Mouse (Mus musculus): Measurements from ENCODE around the gene Asb3.
"Not testable (repeated sequence)": the region's sequence is repeated elsewhere in the genome, so short reads cannot be mapped to it uniquely, and the experiment has no call there.

The Asb3 gene

GRCm38 (mm10) chr11:31001169-31001908, 116.1 kb downstream of the Asb3 start:
- no peak for DNase-seq

GRCm38 (mm10) chr11:31009668-31010067, 124.5 kb downstream of the Asb3 start:
- DNase-seq = not testable (repeated sequence)

GRCm38 (mm10) chr11:31017466-31017865, 132.2 kb downstream of the Asb3 start:
- DNase-seq = not testable (repeated sequence)

GRCm38 (mm10) chr11:31034958-31035357, 149.7 kb downstream of the Asb3 start:
- peak; percentile 79 for DNase-seq

GRCm38 (mm10) chr11:31089973-31090372, 204.8 kb downstream of the Asb3 start:
- no peak for DNase-seq

- no peak for DNase-seq
Observed at GRCm38 (mm10) chr11:31090478-31090978, 205.3 kb downstream of the Asb3 start.

- DNase-seq = not testable (repeated sequence)
Observed at GRCm38 (mm10) chr11:31099519-31099918, 214.3 kb downstream of the Asb3 start.

GRCm38 (mm10) chr11:31102188-31102587, 217.0 kb downstream of the Asb3 start:
- DNase-seq = no peak

GRCm38 (mm10) chr11:31105364-31105763, 220.1 kb downstream of the Asb3 start:
- DNase-seq = no peak

- DNase-seq = peak; percentile 68
Observed at GRCm38 (mm10) chr11:31126964-31127363, 241.7 kb downstream of the Asb3 start.

GRCm38 (mm10) chr11:31133726-31134125, 248.5 kb downstream of the Asb3 start:
- not testable (repeated sequence) for DNase-seq

- DNase-seq = not testable (repeated sequence)
Observed at GRCm38 (mm10) chr11:31134824-31135223, 249.6 kb downstream of the Asb3 start.

- not testable (repeated sequence) for DNase-seq
Observed at GRCm38 (mm10) chr11:31138394-31138793, 253.2 kb downstream of the Asb3 start.
